Mouse (Mus musculus): ENCODE results near the gene Tmem252.

- no peak for TF ChIP-seq CTCF (IDR thresholded peaks at IDR 0.05 in 2 of 3, conservative IDR thresholded peaks at IDR 0.05 in 1 of 3; ENCODE audit: control insufficient read depth in 1 of 3, insufficient read depth in 1 of 3, low read depth in 2 of 3, low read length in 3 of 3, poor library complexity in 1 of 3, severe bottlenecking in 1 of 3)
- no peak for TF ChIP-seq POLR2AphosphoS2 (IDR thresholded peaks at IDR 0.05; ENCODE audit: low read length)
- no peak for TF ChIP-seq POLR2A (IDR thresholded peaks at IDR 0.05; ENCODE audit: control insufficient read depth in 1 of 2, insufficient read depth in 1 of 2, low read depth in 1 of 2, low read length in 2 of 2, poor library complexity in 1 of 2)
These were observed 42.7 kb downstream of the Tmem252 start for GRCm38 (mm10) chr19:24716303-24717097.
